Mouse (Mus musculus): ENCODE results near the gene Gpc6. TPM values are rescaled to one million over a fixed set of nuclear protein-coding genes. Genes with fewer than 3 reads are reported as not detected.

The Gpc6 gene
- polyA plus RNA-seq, 1 experiment = 0.29 TPM

- Histone ChIP-seq H3K27ac (ENCODE audit: insufficient read depth, low read depth, low read length) (no peak overlapping the region), H3K4me3 (ENCODE audit: insufficient read depth, low read length) (no peak overlapping the region), H3K4me1 (ENCODE audit: control insufficient read depth, insufficient read depth, low read length) (no peaks in the 10 kb centered on the region)
- no peak for TF ChIP-seq CTCF (IDR thresholded peaks at IDR 0.05; ENCODE audit: low read depth, low read length)
- no peak for TF ChIP-seq POLR2A (IDR thresholded peaks at IDR 0.05; ENCODE audit: borderline replicate concordance, low read depth, low read length)
Measured at GRCm38 (mm10) chr14:117452150-117452549, 527.0 kb downstream of the Gpc6 start.

GRCm38 (mm10) chr14:117473378-117473777 lies 548.3 kb downstream of the Gpc6 start:
- TF ChIP-seq POLR2A (IDR thresholded peaks at IDR 0.05; ENCODE audit: borderline replicate concordance, low read depth, low read length) (no peak), CTCF (IDR thresholded peaks at IDR 0.05; ENCODE audit: low read depth, low read length) (no peak)
- H3K4me1 ChIP-seq (ENCODE audit: control insufficient read depth, insufficient read depth, low read length) = peaks cover 2% of the 10 kb centered on the region; the same call in 1 of the 2 replicates
- H3K27ac ChIP-seq (ENCODE audit: insufficient read depth, low read depth, low read length) = no peak overlapping the region
- no peak overlapping the region for H3K4me3 ChIP-seq (ENCODE audit: insufficient read depth, low read length)

GRCm38 (mm10) chr14:117478879-117479278 lies 553.8 kb downstream of the Gpc6 start:
- Histone ChIP-seq H3K27ac (ENCODE audit: insufficient read depth, low read depth, low read length) (no peak overlapping the region), H3K4me3 (ENCODE audit: insufficient read depth, low read length) (no peak overlapping the region), H3K4me1 (ENCODE audit: control insufficient read depth, insufficient read depth, low read length) (no peaks in the 10 kb centered on the region)
- no peak for TF ChIP-seq POLR2A (IDR thresholded peaks at IDR 0.05; ENCODE audit: borderline replicate concordance, low read depth, low read length)
- no peak for TF ChIP-seq CTCF (IDR thresholded peaks at IDR 0.05; ENCODE audit: low read depth, low read length)

- Histone ChIP-seq H3K4me3 (ENCODE audit: insufficient read depth, low read length) (no peak overlapping the region), H3K27ac (ENCODE audit: insufficient read depth, low read depth, low read length) (no peak overlapping the region), H3K4me1 (ENCODE audit: control insufficient read depth, insufficient read depth, low read length) (no peaks in the 10 kb centered on the region)
- TF ChIP-seq CTCF (IDR thresholded peaks at IDR 0.05; ENCODE audit: low read depth, low read length) = no peak
- no peak for TF ChIP-seq POLR2A (IDR thresholded peaks at IDR 0.05; ENCODE audit: borderline replicate concordance, low read depth, low read length)
Measured at GRCm38 (mm10) chr14:117487161-117487754, 562.1 kb downstream of the Gpc6 start.

- H3K4me1 ChIP-seq (ENCODE audit: control insufficient read depth, insufficient read depth, low read length) = no peaks in the 10 kb centered on the region
- TF ChIP-seq CTCF (IDR thresholded peaks at IDR 0.05; ENCODE audit: low read depth, low read length) = no peak
- TF ChIP-seq POLR2A (IDR thresholded peaks at IDR 0.05; ENCODE audit: borderline replicate concordance, low read depth, low read length) = no peak
- H3K4me3 ChIP-seq (ENCODE audit: insufficient read depth, low read length) = no peak overlapping the region
- H3K27ac ChIP-seq (ENCODE audit: insufficient read depth, low read depth, low read length) = no peak overlapping the region
Measured at GRCm38 (mm10) chr14:117490469-117490868, 565.4 kb downstream of the Gpc6 start.

GRCm38 (mm10) chr14:117495118-117495517 lies 570.0 kb downstream of the Gpc6 start:
- H3K4me3 ChIP-seq (ENCODE audit: insufficient read depth, low read length) = no peak overlapping the region
- H3K4me1 ChIP-seq (ENCODE audit: control insufficient read depth, insufficient read depth, low read length) = no peaks in the 10 kb centered on the region
- H3K27ac ChIP-seq (ENCODE audit: insufficient read depth, low read depth, low read length) = no peak overlapping the region
- no peak for TF ChIP-seq CTCF (IDR thresholded peaks at IDR 0.05; ENCODE audit: low read depth, low read length)
- no peak for TF ChIP-seq POLR2A (IDR thresholded peaks at IDR 0.05; ENCODE audit: borderline replicate concordance, low read depth, low read length)

GRCm38 (mm10) chr14:117498785-117499184 lies 573.7 kb downstream of the Gpc6 start:
- no peak overlapping the region for H3K27ac ChIP-seq (ENCODE audit: insufficient read depth, low read depth, low read length)
- H3K4me3 ChIP-seq (ENCODE audit: insufficient read depth, low read length) = no peak overlapping the region
- no peaks in the 10 kb centered on the region for H3K4me1 ChIP-seq (ENCODE audit: control insufficient read depth, insufficient read depth, low read length)
- TF ChIP-seq POLR2A (IDR thresholded peaks at IDR 0.05; ENCODE audit: borderline replicate concordance, low read depth, low read length) (no peak), CTCF (IDR thresholded peaks at IDR 0.05; ENCODE audit: low read depth, low read length) (no peak)

- Histone ChIP-seq H3K4me3 (ENCODE audit: insufficient read depth, low read length) (no peak overlapping the region), H3K27ac (ENCODE audit: insufficient read depth, low read depth, low read length) (no peak overlapping the region), H3K4me1 (ENCODE audit: control insufficient read depth, insufficient read depth, low read length) (no peaks in the 10 kb centered on the region)
- no peak for TF ChIP-seq POLR2A (IDR thresholded peaks at IDR 0.05; ENCODE audit: borderline replicate concordance, low read depth, low read length)
- TF ChIP-seq CTCF (IDR thresholded peaks at IDR 0.05; ENCODE audit: low read depth, low read length) = no peak
Measured at GRCm38 (mm10) chr14:117499354-117499753, 574.2 kb downstream of the Gpc6 start.

GRCm38 (mm10) chr14:117514829-117515228 lies 589.7 kb downstream of the Gpc6 start:
- Histone ChIP-seq H3K27ac (ENCODE audit: insufficient read depth, low read depth, low read length) (no peak overlapping the region), H3K4me3 (ENCODE audit: insufficient read depth, low read length) (no peak overlapping the region), H3K4me1 (ENCODE audit: control insufficient read depth, insufficient read depth, low read length) (peaks cover 4% of the 10 kb centered on the region)
- TF ChIP-seq CTCF (IDR thresholded peaks at IDR 0.05; ENCODE audit: low read depth, low read length) = no peak

- H3K4me1 ChIP-seq (ENCODE audit: control insufficient read depth, insufficient read depth, low read length) = peaks cover 11% of the 10 kb centered on the region
- TF ChIP-seq CTCF (IDR thresholded peaks at IDR 0.05; ENCODE audit: low read depth, low read length) (no peak), POLR2A (IDR thresholded peaks at IDR 0.05; ENCODE audit: borderline replicate concordance, low read depth, low read length) (no peak)
- H3K4me3 ChIP-seq (ENCODE audit: insufficient read depth, low read length) = no peak overlapping the region
- no peak overlapping the region for H3K27ac ChIP-seq (ENCODE audit: insufficient read depth, low read depth, low read length)
Measured at GRCm38 (mm10) chr14:117519574-117519973, 594.5 kb downstream of the Gpc6 start.

- TF ChIP-seq POLR2A (IDR thresholded peaks at IDR 0.05; ENCODE audit: borderline replicate concordance, low read depth, low read length) = no peak
- TF ChIP-seq CTCF (IDR thresholded peaks at IDR 0.05; ENCODE audit: low read depth, low read length) = no peak
- peaks cover 11% of the 10 kb centered on the region for H3K4me1 ChIP-seq (ENCODE audit: control insufficient read depth, insufficient read depth, low read length)
- H3K4me3 ChIP-seq (ENCODE audit: insufficient read depth, low read length) = no peak overlapping the region
- no peak overlapping the region for H3K27ac ChIP-seq (ENCODE audit: insufficient read depth, low read depth, low read length)
Measured at GRCm38 (mm10) chr14:117520706-117521105, 595.6 kb downstream of the Gpc6 start.

All from bone marrow macrophage, adult 2 months (primary cell).